Mouse (Mus musculus): ENCODE measurements around the gene Cryba2. TPM values are rescaled to one million over a fixed set of nuclear protein-coding genes. Genes with fewer than 3 reads are reported as not detected.

Cryba2 gene
- total RNA-seq, 4 experiments from 2014 or later: 0.58 TPM; not detected in 3

DNA sequence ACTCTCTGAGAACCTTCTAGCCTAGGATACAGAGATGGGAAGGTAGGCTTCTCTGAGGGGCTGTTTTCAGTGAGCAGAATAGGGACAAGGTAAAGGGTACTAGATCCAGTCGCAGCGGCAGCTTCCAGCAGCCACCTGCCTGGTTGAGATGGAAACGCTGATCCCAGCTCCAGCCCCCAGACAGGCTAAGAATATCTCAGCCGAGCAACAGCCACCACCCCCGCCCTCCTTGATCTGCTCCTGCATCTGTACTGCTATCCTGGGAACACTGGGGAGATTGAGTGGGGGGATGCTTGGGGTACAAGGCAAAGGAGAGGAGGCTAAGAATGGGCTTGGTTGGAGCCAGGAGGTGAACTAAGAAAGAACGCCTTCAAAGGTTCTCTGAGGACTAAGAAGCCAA lies 42.7 kb downstream of the Cryba2 start:
- peak in 1 of 2 experiments; percentile 90 for DNase-seq (ENCODE audit: low spot score in 2 of 2)

DNA sequence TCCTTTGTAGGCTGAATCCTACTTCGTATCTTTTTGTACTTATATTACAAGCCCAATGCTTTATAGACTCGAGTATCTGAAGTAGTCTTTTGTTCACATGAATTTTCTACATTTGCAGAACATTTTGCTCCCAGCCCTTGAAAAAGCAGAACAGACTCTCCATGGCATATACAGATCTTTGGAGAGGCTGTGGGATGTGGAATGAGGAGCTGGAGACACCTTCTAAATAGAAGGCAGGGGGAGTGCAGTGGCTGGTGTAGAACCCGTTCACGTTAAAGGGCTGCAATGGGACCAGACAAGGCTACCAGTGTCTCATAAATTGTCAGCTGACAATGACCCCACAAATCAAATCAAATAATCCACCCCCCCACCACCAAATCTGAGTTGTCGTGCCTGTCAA lies 44.0 kb downstream of the Cryba2 start:
- no peak for DNase-seq (ENCODE audit: low spot score in 2 of 2)

DNA sequence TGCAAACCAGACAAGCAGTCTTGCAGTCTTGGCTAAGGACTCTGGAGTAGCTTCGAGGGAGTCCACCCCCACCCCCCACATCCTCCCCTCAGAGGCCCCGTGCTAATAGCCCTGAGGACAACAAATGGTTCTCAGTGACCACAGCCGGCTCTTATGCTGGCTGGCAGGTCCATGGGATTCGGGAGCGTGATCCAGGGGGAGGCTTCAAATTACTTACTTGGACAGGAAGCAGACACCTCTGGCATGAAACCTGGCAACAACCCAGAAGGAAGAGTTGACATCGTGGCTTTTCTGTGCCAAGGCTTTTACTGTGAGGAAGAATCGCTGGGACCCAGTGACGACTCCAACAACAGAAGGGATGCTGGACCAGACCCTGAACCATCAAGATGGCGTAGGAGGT lies 46.6 kb downstream of the Cryba2 start:
- DNase-seq (ENCODE audit: low spot score in 2 of 2): no peak

DNA sequence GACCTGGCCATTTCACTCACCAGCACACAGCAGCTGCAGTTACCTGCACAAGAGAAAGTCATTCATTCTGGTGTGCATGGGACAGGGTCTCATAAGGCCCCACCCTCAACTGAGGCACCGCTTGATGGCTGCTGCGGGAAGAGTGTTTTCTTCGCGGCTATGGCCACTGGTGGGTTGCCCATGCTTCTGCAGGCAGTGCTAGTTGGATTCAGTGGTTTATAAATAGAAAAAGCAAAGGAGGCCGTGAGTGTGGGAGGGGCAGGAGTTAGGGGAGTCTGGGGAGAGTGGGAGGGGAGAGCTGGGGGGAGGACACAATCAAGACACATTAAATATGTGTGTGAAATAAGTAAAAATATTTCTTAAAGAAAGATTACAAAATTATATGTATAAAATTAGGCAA lies 49.9 kb downstream of the Cryba2 start:
- no peak for DNase-seq (ENCODE audit: low spot score in 2 of 2)

Small RNA genes within 50 kb of the gene (microRNA-seq; reads per million reads assigned to microRNA genes)
- 506 to 520 reads per million in 2 experiments for gene Mir375

Other genes with a start within 250 kb of the Cryba2 start
- gene Ttll4, start 231.4 kb downstream of the Cryba2 start, total RNA-seq (2022): 10 to 100 TPM; 19.3 to 22.4 (median 20.5) TPM
- gene Cyp27a1, start 179.6 kb downstream of the Cryba2 start, total RNA-seq (2022): 1 to 10 TPM; 6.5 to 8.5 (median 7.8) TPM
- under 1 TPM; 0.13 to 0.64 (median 0.48) TPM for gene Prkag3, start 143.9 kb downstream of the Cryba2 start, total RNA-seq (2022)
- gene Wnt6, start 121.3 kb downstream of the Cryba2 start, total RNA-seq (2022): 1 to 10 TPM; 2.4 to 3.7 (median 2.5) TPM
- 10 to 100 TPM; 11.0 to 11.8 (median 11.2) TPM for gene Wnt10a, start 101.6 kb downstream of the Cryba2 start, total RNA-seq (2022)
- gene Cdk5r2, start 38.2 kb downstream of the Cryba2 start, total RNA-seq (2022): 100 to 1,000 TPM; 264 to 303 (median 291) TPM
- under 1 TPM in 1 of 4 experiments, not detected in 3; 0.37 TPM for gene Fev, start 7.7 kb downstream of the Cryba2 start, total RNA-seq (2022)
- 1 to 10 TPM; 2.6 to 4.8 (median 3.8) TPM for gene Cfap65, start 42.5 kb upstream of the Cryba2 start, total RNA-seq (2022)
- under 1 TPM; 0.19 to 0.49 (median 0.27) TPM for gene Ihh, start 58.5 kb upstream of the Cryba2 start, total RNA-seq (2022)
- gene Nhej1, start 232.1 kb upstream of the Cryba2 start, total RNA-seq (2022): 1 to 10 TPM; 2.0 to 4.8 (median 3.3) TPM
- 1 to 10 TPM in 2 of 4 experiments, under 1 TPM in 2; 0.59 to 1.7 (median 1.2) TPM for gene Slc23a3, start 240.7 kb upstream of the Cryba2 start, total RNA-seq (2022)
- 10 to 100 TPM; 31.6 to 36.5 (median 33.8) TPM for gene Cnppd1, start 249.6 kb upstream of the Cryba2 start, total RNA-seq (2022)
- 100 to 1,000 TPM; 202 to 212 (median 206) TPM for gene Retreg2, start 249.6 kb upstream of the Cryba2 start, total RNA-seq (2022)

Measured in left cerebral cortex, adult 8-10 months (tissue).